Mouse (Mus musculus) liver, postnatal 0 days (tissue): ENCODE results near the gene Bri3bp. TPM values are rescaled to one million over a fixed set of nuclear protein-coding genes. Genes with fewer than 3 reads are reported as not detected.

Experiments used
- ATAC-seq: fragments of 200-750 bp; cut with Nextera tagmentation; 2 replicates; pipeline ENCODE4 v1.8.0; 2017; ENCODE audit warnings: mild to moderate bottlenecking, moderate library complexity
- DNase-seq: peaks from one replicate; pipeline ENCODE4 v3.0.0-alpha.2; 2016
- H3K27ac ChIP-seq: fragments of 300-500 bp; sonication (generic); 2 replicates; pipeline ENCODE4 v1.5.1; 2014; ENCODE audit warnings: antibody characterized with exemption, moderate library complexity, mild to moderate bottlenecking, low read depth
- H3K27me3 ChIP-seq: fragments of 300-500 bp; sonication (generic); 2 replicates; pipeline ENCODE4 v1.6.1; 2014; ENCODE audit warnings: low read length, control low read depth, mixed read lengths; ENCODE audit not compliant: insufficient read depth
- H3K36me3 ChIP-seq: fragments of 300-500 bp; sonication (generic); replicated peaks from 2 replicates; pipeline ENCODE4 v1.6.1; 2014; ENCODE audit warnings: mild to moderate bottlenecking, control low read depth, low read length, moderate library complexity, mixed read lengths; ENCODE audit not compliant: insufficient read depth
- H3K4me1 ChIP-seq: fragments of 300-500 bp; sonication (generic); 2 replicates; pipeline ENCODE4 v1.6.1; 2014; ENCODE audit warnings: antibody characterized with exemption, mild to moderate bottlenecking, control low read depth; ENCODE audit not compliant: insufficient read depth
- H3K4me2 ChIP-seq: fragments of 300-500 bp; sonication (generic); 2 replicates; pipeline ENCODE4 v1.6.1; 2014; ENCODE audit warnings: low read depth, mild to moderate bottlenecking, low read length, moderate library complexity, mixed read lengths
- H3K4me3 ChIP-seq: fragments of 300-500 bp; sonication (generic); 2 replicates; pipeline ENCODE4 v1.5.1; 2014; ENCODE audit warnings: low read depth, low read length
- H3K9ac ChIP-seq: fragments of 300-500 bp; sonication (generic); replicated peaks from 2 replicates; pipeline ENCODE4 v1.6.1; 2014; ENCODE audit warnings: mild to moderate bottlenecking, moderate library complexity
- H3K9me3 ChIP-seq: fragments of 300-500 bp; sonication (generic); 2 replicates; pipeline ENCODE4 v1.6.1; 2016; ENCODE audit warnings: mild to moderate bottlenecking, control low read depth, low read length, mixed read lengths
- CTCF ChIP-seq: sonication (generic); IDR thresholded peaks from 2 replicates; pipeline ENCODE4 v1.5.1; 2016; ENCODE audit warnings: antibody characterized with exemption, low read depth
- EP300 ChIP-seq: IDR thresholded peaks from 2 replicates; pipeline ENCODE4 v1.6.1; 2016; ENCODE audit warnings: antibody characterized with exemption, low read depth, mild to moderate bottlenecking
- WGBS: fragments of 180-500 bp; shearing (Covaris S2); extraction: QIAGEN DNeasy Blood & Tissue Kit; methylation state at CpG from one replicate; pipeline ENCODE4 v1.1.7; 2014; ENCODE audit not compliant: insufficient replicate concordance; 5-methylcytosine and 5-hydroxymethylcytosine counted together
- polyA plus RNA-seq: library from polyadenylated mRNA; unstranded; fragments of >200 nt; fragmentation: Nextera tagmentation; extraction: Ambion mirVana; gene quantifications from 2 replicates; pipeline ENCODE4 v1.2.1, GENCODE M21; 2015

Bri3bp gene
- polyA plus RNA-seq, 1 experiment from 2014 or later, result 20.9 TPM

DNA sequence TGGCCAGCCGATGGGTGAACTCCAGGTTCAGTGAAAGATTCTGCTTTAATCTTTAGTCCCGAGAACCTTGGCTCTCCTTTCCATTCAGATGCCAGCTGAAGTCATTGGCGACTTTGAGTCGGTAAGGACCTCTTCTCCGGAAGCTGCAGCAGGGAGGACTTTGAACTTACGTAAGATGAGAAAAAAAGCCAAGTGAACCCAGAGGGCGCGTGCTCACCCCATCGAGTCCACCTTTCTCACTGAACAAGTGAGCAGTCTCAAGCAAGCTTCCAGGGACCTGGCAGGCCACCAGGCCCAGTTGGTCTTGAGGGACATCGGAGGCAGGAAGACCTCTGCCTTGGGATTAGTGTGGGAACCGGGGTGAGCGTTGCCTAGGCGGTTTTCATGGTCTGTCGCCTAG lies 25.9 kb downstream of the Bri3bp start:
- H3K9me3 ChIP-seq, result no peaks in the 10 kb centered on the region

DNA sequence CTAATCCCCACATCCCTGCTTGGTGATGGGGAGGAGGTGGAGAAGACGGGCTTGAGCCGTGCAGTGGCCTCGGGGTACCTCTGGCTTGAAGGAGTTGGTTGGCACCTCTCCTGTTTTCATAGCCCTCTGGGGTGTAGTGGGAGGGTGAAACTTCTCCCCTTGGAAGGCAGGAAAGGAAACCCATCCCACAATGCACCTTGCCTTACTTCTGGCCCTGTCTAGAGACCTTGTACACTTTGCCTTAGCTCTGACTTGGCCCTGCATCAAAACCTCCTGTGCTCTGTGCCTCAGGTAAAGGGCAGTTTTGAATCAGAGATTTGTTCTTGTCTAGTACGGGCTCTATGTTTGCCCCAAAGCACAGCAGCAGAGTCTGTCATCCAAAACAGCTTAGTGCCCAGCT lies 29.3 kb downstream of the Bri3bp start:
- Histone ChIP-seq H3K4me3 (no peak overlapping the region), H3K9ac (no peak overlapping the region), H3K27me3 (no peaks in the 10 kb centered on the region), H3K4me2 (no peak overlapping the region), H3K27ac (no peak overlapping the region), H3K36me3 (no peaks in the 10 kb centered on the region), H3K4me1 (peaks cover 5% of the 10 kb centered on the region; the same call in 1 of the 2 replicates), H3K9me3 (no peaks in the 10 kb centered on the region)
- ATAC-seq, result no peak
- DNase-seq, result no peak
- TF ChIP-seq CTCF (no peak), EP300 (no peak)
- 89% methylated on average over 4 of the region's 4 CpGs for WGBS

More for the DNA sequence above, 25.9 kb downstream of the Bri3bp start:
- Histone ChIP-seq H3K9ac (no peak overlapping the region), H3K4me1 (peaks cover 5% of the 10 kb centered on the region), H3K27ac (no peak overlapping the region), H3K27me3 (no peaks in the 10 kb centered on the region), H3K4me3 (no peak overlapping the region), H3K4me2 (no peak overlapping the region), H3K36me3 (no peaks in the 10 kb centered on the region)
- DNase-seq (no peak), ATAC-seq (no peak)
- WGBS, result 82% methylated on average over 14 of the region's 14 CpGs
- TF ChIP-seq CTCF (no peak), EP300 (no peak)

DNA sequence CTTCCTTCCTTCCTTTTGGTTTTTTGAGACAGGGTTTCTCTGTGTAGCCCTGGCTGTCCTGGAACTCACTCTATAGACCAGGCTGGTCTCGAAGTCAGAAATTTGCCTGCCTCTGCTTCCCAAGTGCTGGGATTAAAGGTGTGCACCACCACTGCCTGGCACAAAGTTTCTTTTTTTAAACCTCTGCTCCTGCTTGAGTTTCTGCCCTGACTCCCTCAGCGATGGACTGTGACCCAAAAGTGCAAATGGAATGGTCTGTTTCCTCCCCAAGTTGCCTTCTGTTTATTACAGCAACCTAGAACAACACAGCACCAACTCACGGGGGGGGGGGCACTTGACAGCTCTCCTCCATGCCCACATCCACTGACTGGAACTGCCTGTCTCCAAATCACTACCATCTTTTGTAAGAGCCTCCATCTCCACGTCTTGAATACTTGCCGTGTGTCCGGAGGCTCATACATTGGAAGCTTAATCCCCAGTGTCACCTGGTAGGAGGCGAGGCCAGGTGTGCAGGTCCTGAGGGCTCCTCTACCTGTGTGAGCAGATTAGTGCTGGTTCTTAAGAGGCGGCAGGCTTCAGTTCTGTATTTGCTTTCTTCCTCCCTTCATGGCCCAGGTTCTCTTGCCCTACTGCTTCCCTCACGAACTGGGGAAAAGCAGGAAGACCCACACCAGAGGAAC lies 31.6 kb downstream of the Bri3bp start:
- Histone ChIP-seq H3K27me3 (no peaks in the 10 kb centered on the region), H3K27ac (no peak overlapping the region), H3K4me3 (no peak overlapping the region), H3K4me2 (no peak overlapping the region), H3K36me3 (no peaks in the 10 kb centered on the region), H3K9ac (no peak overlapping the region), H3K9me3 (no peaks in the 10 kb centered on the region), H3K4me1 (peaks cover 23% of the 10 kb centered on the region)
- ATAC-seq (no peak), DNase-seq (no peak)
- TF ChIP-seq CTCF, result no peak
- no peak for TF ChIP-seq EP300
- 75% methylated on average over 9 of the region's 9 CpGs for WGBS

DNA sequence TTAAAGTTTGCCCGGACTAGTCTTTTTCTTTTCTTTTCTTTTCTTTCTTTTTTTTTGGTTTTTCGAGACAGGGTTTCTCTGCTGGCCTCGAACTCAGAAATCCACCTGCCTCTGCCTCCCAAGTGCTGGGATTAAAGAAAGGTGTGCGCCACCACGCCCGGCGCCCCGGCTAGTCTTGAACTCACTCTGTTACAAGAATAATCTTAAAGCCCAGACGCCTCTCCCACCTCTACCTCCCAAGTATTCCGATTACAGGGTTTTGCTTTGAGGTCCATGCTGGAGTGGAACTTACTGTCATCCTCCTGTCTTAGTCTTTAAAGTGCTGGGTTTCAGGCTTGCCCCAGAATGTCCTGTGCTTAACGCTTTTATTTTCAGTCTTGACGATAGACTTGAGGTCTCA lies 33.7 kb downstream of the Bri3bp start:
- no peak for DNase-seq
- no peak overlapping the region; the same call in 1 of the 2 replicates for H3K9ac ChIP-seq
- H3K9me3 ChIP-seq, result no peaks in the 10 kb centered on the region
- peak; percentile 9 for ATAC-seq
- H3K4me3 ChIP-seq, result peak overlapping the region; percentile 85
- H3K4me2 ChIP-seq, result peak overlapping the region; percentile 99
- no peaks in the 10 kb centered on the region for H3K36me3 ChIP-seq
- peaks cover 28% of the 10 kb centered on the region for H3K4me1 ChIP-seq
- H3K27me3 ChIP-seq, result no peaks in the 10 kb centered on the region
- 59% methylated on average over 12 of the region's 12 CpGs for WGBS
- TF ChIP-seq EP300, result no peak
- TF ChIP-seq CTCF, result no peak
- peak overlapping the region; percentile 88 for H3K27ac ChIP-seq

DNA sequence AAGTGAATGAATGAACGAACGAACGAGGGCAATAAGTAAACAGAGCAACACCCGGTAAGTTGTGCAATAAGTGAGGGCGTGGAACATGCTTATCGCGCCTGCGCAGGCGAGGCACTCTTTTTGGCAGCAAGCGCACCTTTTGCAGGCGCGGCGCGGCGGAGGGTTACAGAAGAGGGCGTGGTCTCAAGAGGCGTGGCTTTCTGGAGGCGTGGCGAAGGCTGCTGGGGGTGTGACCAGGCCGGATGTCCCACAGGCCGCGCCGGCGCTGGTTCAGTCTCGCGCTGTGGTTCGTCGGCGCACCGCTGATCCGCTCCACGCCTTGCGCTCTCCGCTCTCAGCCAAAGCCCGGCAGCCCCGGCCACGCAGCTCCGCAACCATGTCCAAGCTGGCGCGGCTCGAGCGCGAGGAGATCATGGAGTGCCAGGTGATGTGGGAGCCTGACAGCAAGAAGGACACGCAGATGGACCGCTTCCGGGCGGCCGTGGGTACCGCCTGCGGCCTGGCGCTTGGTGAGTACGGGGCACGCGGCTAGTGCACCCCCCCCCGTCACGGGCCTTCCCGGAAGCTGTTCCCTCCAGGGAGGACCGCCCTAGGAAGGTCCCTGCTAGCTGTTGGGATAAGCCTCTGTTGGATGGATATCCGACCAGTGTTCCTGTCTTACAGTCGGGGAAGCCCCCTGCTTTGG lies 34.4 kb downstream of the Bri3bp start, which contains the start of gene Aacs:
TSS of gene Aacs (plus strand) at position 214 of the 685 bp plus-strand sequence.
- DNase-seq (peak; percentile 99), ATAC-seq (peak; percentile 95)
- Histone ChIP-seq H3K4me3 (peak within 1 kb of the TSS; percentile 85), H3K27ac (peak within 1 kb of the TSS; percentile 88), H3K4me2 (peak within 1 kb of the TSS; percentile 99), H3K9me3 (no peaks in the 10 kb centered on the region), H3K4me1 (peaks cover 29% of the 10 kb centered on the region), H3K27me3 (no peaks in the 10 kb centered on the region), H3K36me3 (no peaks in the 10 kb centered on the region), H3K9ac (peak within 1 kb of the TSS; percentile 81)
- under 1% methylated on average over 60 of the region's 60 CpGs for WGBS
- no peak for TF ChIP-seq CTCF
- peak; percentile 79; the same call in 1 of the 2 replicates for TF ChIP-seq EP300

DNA sequence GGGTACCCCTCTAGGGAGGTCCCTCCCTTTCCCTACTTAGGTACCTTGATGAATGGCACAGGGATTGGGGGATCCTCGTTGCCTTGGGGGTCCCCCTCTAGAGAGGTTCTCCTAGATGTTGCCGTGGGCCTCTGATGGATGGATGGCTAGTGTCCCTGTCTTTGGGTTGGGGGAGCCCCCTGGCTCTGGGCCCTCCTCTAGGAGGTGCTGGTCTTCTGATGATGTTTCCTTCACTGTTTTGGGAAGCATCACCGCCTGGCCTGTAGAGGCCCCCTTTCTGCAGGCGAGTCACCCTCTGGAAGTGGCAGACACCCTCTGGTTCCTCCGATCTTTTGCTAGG lies 34.9 kb downstream of the Bri3bp start:
- no peak for DNase-seq
- H3K9me3 ChIP-seq, result no peaks in the 10 kb centered on the region
- TF ChIP-seq EP300 (no peak), CTCF (0 out of 2 replicates have a peak, but pooled peaks have one; percentile 12)
- no peak for ATAC-seq
- H3K36me3 ChIP-seq, result no peaks in the 10 kb centered on the region
- 23% methylated on average over 5 of the region's 5 CpGs for WGBS
- H3K9ac ChIP-seq, result peak overlapping the region; percentile 81
- no peaks in the 10 kb centered on the region for H3K27me3 ChIP-seq
- H3K27ac ChIP-seq, result peak overlapping the region; percentile 73
- peaks cover 31% of the 10 kb centered on the region for H3K4me1 ChIP-seq
- peak overlapping the region; percentile 85 for H3K4me3 ChIP-seq
- H3K4me2 ChIP-seq, result peak overlapping the region; percentile 99
